Mouse (Mus musculus) stomach, postnatal 0 days (tissue): Measurements from ENCODE around the gene Vwa1. TPM values are rescaled to one million over a fixed set of nuclear protein-coding genes. Genes with fewer than 3 reads are reported as not detected.
A peak's percentile ranks its signal among the peaks of the same experiment; 100 is the strongest.

ENCODE experiments used
- ATAC-seq: fragments of 200-750 bp; cut with Nextera tagmentation; 2 replicates; pipeline ENCODE4 v1.8.0; 2017; ENCODE audit not compliant: low FRiP score, low TSS enrichment
- DNase-seq: peaks from one replicate; pipeline ENCODE4 v3.0.0-alpha.2; 2016; ENCODE audit warnings: low spot score
- H3K27ac ChIP-seq: fragments of 300-500 bp; sonication (generic); replicated peaks from 2 replicates; pipeline ENCODE4 v1.5.1; 2014; ENCODE audit warnings: mild to moderate bottlenecking, control low read depth
- H3K27me3 ChIP-seq: fragments of 300-500 bp; sonication (generic); 2 replicates; pipeline ENCODE4 v1.6.1; 2014; ENCODE audit warnings: low read length; ENCODE audit not compliant: control insufficient read depth, insufficient read depth
- H3K36me3 ChIP-seq: fragments of 300-500 bp; sonication (generic); 2 replicates; pipeline ENCODE4 v1.6.1; 2014; ENCODE audit warnings: low read length, mixed read lengths; ENCODE audit not compliant: control insufficient read depth, insufficient read depth
- H3K4me1 ChIP-seq: fragments of 300-500 bp; sonication (generic); replicated peaks from 2 replicates; pipeline ENCODE4 v1.6.1; 2014; ENCODE audit warnings: antibody characterized with exemption; ENCODE audit not compliant: control insufficient read depth, insufficient read depth
- H3K4me2 ChIP-seq: fragments of 300-500 bp; sonication (generic); replicated peaks from 2 replicates; pipeline ENCODE4 v1.6.1; 2014; ENCODE audit warnings: low read depth, mild to moderate bottlenecking, control low read depth, moderate library complexity
- H3K4me3 ChIP-seq: fragments of 300-500 bp; sonication (generic); 2 replicates; pipeline ENCODE4 v1.5.1; 2014; ENCODE audit warnings: low read depth, low read length, control low read depth
- H3K9ac ChIP-seq: fragments of 300-500 bp; sonication (generic); 2 replicates; pipeline ENCODE4 v1.6.1; 2014; ENCODE audit warnings: mild to moderate bottlenecking, low read length, control low read depth, mixed read lengths
- H3K9me3 ChIP-seq: fragments of 300-500 bp; sonication (generic); 2 replicates; pipeline ENCODE4 v1.6.1; 2016; ENCODE audit warnings: low read length; ENCODE audit not compliant: control insufficient read depth
- CTCF ChIP-seq: IDR thresholded peaks from 2 replicates; pipeline ENCODE4 v1.5.1; 2016; ENCODE audit warnings: antibody characterized with exemption, low read depth, mild to moderate bottlenecking, moderate library complexity
- EP300 ChIP-seq: optimal IDR thresholded peaks from 2 replicates; pipeline ENCODE3; 2016; ENCODE audit warnings: antibody characterized with exemption
- WGBS: fragments of 180-500 bp; shearing (Covaris S2); extraction: QIAGEN DNeasy Blood & Tissue Kit; methylation state at CpG from one replicate; pipeline ENCODE4 v1.1.7; 2014; 5-methylcytosine and 5-hydroxymethylcytosine counted together
- polyA plus RNA-seq: library from polyadenylated mRNA; unstranded; fragments of >200 nt; fragmentation: Nextera tagmentation; extraction: Ambion mirVana; gene quantifications from 2 replicates; pipeline ENCODE4 v1.2.1, GENCODE M21; 2015

The Vwa1 gene
- polyA plus RNA-seq, 1 experiment from 2014 or later: 32.3 TPM

GRCm38 (mm10) chr4:155772786-155773185 lies 1.7 kb downstream of the Vwa1 start:
- peaks cover 14% of the 10 kb centered on the region for H3K4me1 ChIP-seq
- no peaks in the 10 kb centered on the region for H3K36me3 ChIP-seq
- TF ChIP-seq CTCF (no peak), EP300 (no peak)
- no peak overlapping the region for H3K4me3 ChIP-seq
- 87% methylated on average over 13 of the region's 13 CpGs for WGBS
- no peak overlapping the region for H3K9ac ChIP-seq
- DNase-seq: no peak
- no peaks in the 10 kb centered on the region; the same call in 1 of the 2 replicates for H3K27me3 ChIP-seq
- H3K9me3 ChIP-seq: no peaks in the 10 kb centered on the region
- no peak overlapping the region for H3K27ac ChIP-seq
- ATAC-seq: no peak
- H3K4me2 ChIP-seq: peak overlapping the region; percentile 83; the same call in 1 of the 2 replicates

- 81% methylated on average over 2 of the region's 2 CpGs for WGBS
- Histone ChIP-seq H3K36me3 (no peaks in the 10 kb centered on the region), H3K4me2 (no peak overlapping the region), H3K27me3 (no peaks in the 10 kb centered on the region; the same call in 1 of the 2 replicates), H3K4me1 (peaks cover 11% of the 10 kb centered on the region), H3K27ac (no peak overlapping the region), H3K4me3 (no peak overlapping the region), H3K9me3 (no peaks in the 10 kb centered on the region), H3K9ac (no peak overlapping the region)
- DNase-seq (no peak), ATAC-seq (no peak)
- TF ChIP-seq EP300 (no peak), CTCF (no peak)
Observed at GRCm38 (mm10) chr4:155771706-155772105, 2.8 kb downstream of the Vwa1 start.

- H3K27me3 ChIP-seq: no peaks in the 10 kb centered on the region; the same call in 1 of the 2 replicates
- no peaks in the 10 kb centered on the region for H3K9me3 ChIP-seq
- 47% methylated on average over 23 of the region's 24 CpGs for WGBS
- TF ChIP-seq EP300 (no peak), CTCF (no peak)
- DNase-seq (no peak), ATAC-seq (no peak; the same call in 1 of the 2 replicates)
- no peaks in the 10 kb centered on the region for H3K36me3 ChIP-seq
- 0 out of 2 replicates have a peak, but pooled peaks cover 8% of the 10 kb centered on the region for H3K4me1 ChIP-seq
- H3K27ac ChIP-seq: peak overlapping the region; percentile 81; the same call in 1 of the 2 replicates
- H3K4me3 ChIP-seq: peak overlapping the region; percentile 51
- peak overlapping the region; percentile 81 for H3K4me2 ChIP-seq
- peak overlapping the region; percentile 77 for H3K9ac ChIP-seq
Observed at GRCm38 (mm10) chr4:155770626-155771025, 3.9 kb downstream of the Vwa1 start.

GRCm38 (mm10) chr4:155769880-155770512 lies 4.5 kb downstream of the Vwa1 start:
- under 1% methylated on average over 39 of the region's 39 CpGs for WGBS
- Histone ChIP-seq H3K4me2 (peak overlapping the region; percentile 81), H3K9ac (peak overlapping the region; percentile 77), H3K4me3 (peak overlapping the region; percentile 51), H3K36me3 (no peaks in the 10 kb centered on the region), H3K4me1 (0 out of 2 replicates have a peak, but pooled peaks cover 6% of the 10 kb centered on the region), H3K27me3 (no peaks in the 10 kb centered on the region; the same call in 1 of the 2 replicates), H3K9me3 (no peaks in the 10 kb centered on the region), H3K27ac (peak overlapping the region; percentile 81)
- peak; percentile 97 for TF ChIP-seq CTCF
- TF ChIP-seq EP300: no peak
- DNase-seq (peak; percentile 93), ATAC-seq (peak; percentile 92)

GRCm38 (mm10) chr4:155769496-155769879 lies 5.0 kb downstream of the Vwa1 start:
- peak overlapping the region; percentile 77 for H3K9ac ChIP-seq
- DNase-seq (no peak), ATAC-seq (no peak)
- no peaks in the 10 kb centered on the region for H3K9me3 ChIP-seq
- H3K4me2 ChIP-seq: peak overlapping the region; percentile 81
- no peak overlapping the region; the same call in 1 of the 2 replicates for H3K4me3 ChIP-seq
- 0 out of 2 replicates have a peak, but pooled peaks cover 6% of the 10 kb centered on the region for H3K4me1 ChIP-seq
- H3K36me3 ChIP-seq: no peaks in the 10 kb centered on the region
- peak overlapping the region; percentile 81 for H3K27ac ChIP-seq
- WGBS: 63% methylated on average over 5 of the region's 5 CpGs
- TF ChIP-seq EP300 (no peak), CTCF (no peak)
- no peaks in the 10 kb centered on the region; the same call in 1 of the 2 replicates for H3K27me3 ChIP-seq

- 55% methylated on average over 3 of the region's 3 CpGs for WGBS
- H3K27ac ChIP-seq: no peak overlapping the region
- TF ChIP-seq EP300 (no peak), CTCF (no peak)
- H3K9me3 ChIP-seq: no peaks in the 10 kb centered on the region
- no peak overlapping the region for H3K4me2 ChIP-seq
- H3K36me3 ChIP-seq: no peaks in the 10 kb centered on the region; the same call in 1 of the 2 replicates
- H3K9ac ChIP-seq: no peak overlapping the region
- ATAC-seq (no peak), DNase-seq (no peak)
- no peaks in the 10 kb centered on the region for H3K27me3 ChIP-seq
- no peaks in the 10 kb centered on the region; the same call in 1 of the 2 replicates for H3K4me1 ChIP-seq
- no peak overlapping the region for H3K4me3 ChIP-seq
Observed at GRCm38 (mm10) chr4:155762357-155762756, 12.1 kb downstream of the Vwa1 start.
